Mouse (Mus musculus): Measurements from ENCODE around the gene Cdk2ap2.

DNA sequence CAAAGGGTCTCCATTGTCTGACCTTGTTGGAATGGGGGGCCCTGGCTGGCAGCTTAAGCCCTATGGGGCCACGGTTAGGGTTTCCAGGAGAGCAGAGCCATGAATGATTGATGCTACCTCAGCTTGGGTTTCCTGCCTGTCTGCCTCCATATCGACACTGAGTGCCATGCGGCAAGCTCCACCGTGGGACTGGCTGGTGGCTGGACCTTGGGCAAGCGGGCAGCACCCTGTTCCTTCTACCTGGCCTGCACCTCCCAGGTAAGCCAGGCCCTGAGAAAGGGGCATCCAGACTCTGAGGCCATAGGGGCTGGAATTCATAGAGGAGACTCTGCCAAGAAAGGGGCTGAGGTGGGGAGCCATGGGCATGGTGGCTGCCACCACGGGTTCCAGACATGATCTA, 43.2 kb downstream of the Cdk2ap2 start:
- no peak for TF ChIP-seq CTCF (IDR thresholded peaks at IDR 0.05; ENCODE audit: low read depth, low read length)
- no peak for TF ChIP-seq GATA1 (IDR thresholded peaks at IDR 0.05; ENCODE audit: borderline replicate concordance, low read length)
- no peak for TF ChIP-seq TAL1 (conservative IDR thresholded peaks at IDR 0.05; ENCODE audit: low read depth, low read length)
- no peak for TF ChIP-seq GATA2 (IDR thresholded peaks at IDR 0.05; ENCODE audit: borderline replicate concordance, low read depth, low read length)
